Mouse (Mus musculus) heart, embryonic 15.5 days (tissue): Measurements from ENCODE around the gene Dtd1. TPM values are rescaled to one million over a fixed set of nuclear protein-coding genes. Genes with fewer than 3 reads are reported as not detected.

Experiments
- ATAC-seq: fragments of 200-750 bp; cut with Nextera tagmentation; replicated peaks from 2 replicates; pipeline ENCODE4 v1.8.0; 2017; ENCODE audit warnings: low read depth, moderate TSS enrichment; ENCODE audit not compliant: insufficient number of reproducible peaks, insufficient read depth, low FRiP score
- H3K27ac ChIP-seq: fragments of 300-500 bp; sonication (generic); 2 replicates; pipeline ENCODE4 v1.5.1; 2015; ENCODE audit warnings: mild to moderate bottlenecking, inconsistent platforms
- H3K27me3 ChIP-seq: fragments of 300-500 bp; sonication (generic); 2 replicates; pipeline ENCODE4 v1.6.1; 2015; ENCODE audit warnings: inconsistent platforms
- H3K36me3 ChIP-seq: fragments of 300-500 bp; sonication (generic); 2 replicates; pipeline ENCODE4 v1.6.1; 2015; ENCODE audit warnings: mild to moderate bottlenecking, inconsistent platforms
- H3K4me1 ChIP-seq: fragments of 300-500 bp; sonication (generic); replicated peaks from 2 replicates; pipeline ENCODE4 v1.6.1; 2015; ENCODE audit warnings: inconsistent platforms
- H3K4me2 ChIP-seq: fragments of 300-500 bp; sonication (generic); 2 replicates; pipeline ENCODE4 v1.6.1; 2015; ENCODE audit warnings: inconsistent platforms, mild to moderate bottlenecking, moderate library complexity
- H3K4me3 ChIP-seq: fragments of 300-500 bp; sonication (generic); 2 replicates; pipeline ENCODE4 v1.5.1; 2015; ENCODE audit warnings: mild to moderate bottlenecking, inconsistent platforms
- H3K9ac ChIP-seq: fragments of 300-500 bp; sonication (generic); 2 replicates; pipeline ENCODE4 v1.6.1; 2015; ENCODE audit warnings: mild to moderate bottlenecking, inconsistent platforms
- H3K9me3 ChIP-seq: fragments of 300-500 bp; sonication (generic); replicated peaks from 2 replicates; pipeline ENCODE4 v1.6.1; 2016; ENCODE audit warnings: inconsistent platforms
- WGBS: fragments of 180-500 bp; shearing (Covaris S2); methylation state at CpG from one replicate; pipeline ENCODE4 v1.1.7; 2015; ENCODE audit warnings: mixed read lengths; 5-methylcytosine and 5-hydroxymethylcytosine counted together
- polyA plus RNA-seq: library from polyadenylated mRNA; unstranded; fragments of >200 nt; fragmentation: Nextera tagmentation; extraction: Ambion mirVana; gene quantifications from 2 replicates; pipeline ENCODE4 v1.2.1, GENCODE M21; 2015

Gene Dtd1
- polyA plus RNA-seq, 1 experiment from 2014 or later = 26.7 TPM

DNA sequence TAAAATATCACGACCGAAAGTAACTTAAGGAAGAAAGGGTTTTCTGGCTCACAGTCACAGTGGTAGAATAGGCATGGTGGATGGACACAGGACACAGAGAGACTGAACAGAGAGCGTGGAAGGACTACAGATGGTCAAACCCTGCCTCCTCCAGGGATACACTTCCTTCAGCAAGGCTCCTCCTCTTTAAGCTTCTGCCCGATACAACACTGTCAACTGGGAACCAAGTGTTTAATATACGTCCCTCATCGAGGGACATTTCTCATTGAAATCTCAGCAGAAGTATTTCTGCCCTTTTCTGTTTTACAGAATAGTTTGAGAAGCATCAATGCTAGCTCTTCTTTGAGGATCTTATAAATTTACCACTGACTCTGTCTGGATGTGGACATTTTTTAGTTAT, 14.3 kb downstream of the Dtd1 start:
- Histone ChIP-seq H3K27ac (no peak overlapping the region), H3K4me3 (no peak overlapping the region), H3K4me2 (no peak overlapping the region), H3K9ac (no peak overlapping the region), H3K4me1 (no peaks in the 10 kb centered on the region), H3K27me3 (no peaks in the 10 kb centered on the region), H3K36me3 (no peaks in the 10 kb centered on the region), H3K9me3 (no peaks in the 10 kb centered on the region)
- 84% methylated on average over 6 of the region's 6 CpGs for WGBS
- no peak for ATAC-seq

DNA sequence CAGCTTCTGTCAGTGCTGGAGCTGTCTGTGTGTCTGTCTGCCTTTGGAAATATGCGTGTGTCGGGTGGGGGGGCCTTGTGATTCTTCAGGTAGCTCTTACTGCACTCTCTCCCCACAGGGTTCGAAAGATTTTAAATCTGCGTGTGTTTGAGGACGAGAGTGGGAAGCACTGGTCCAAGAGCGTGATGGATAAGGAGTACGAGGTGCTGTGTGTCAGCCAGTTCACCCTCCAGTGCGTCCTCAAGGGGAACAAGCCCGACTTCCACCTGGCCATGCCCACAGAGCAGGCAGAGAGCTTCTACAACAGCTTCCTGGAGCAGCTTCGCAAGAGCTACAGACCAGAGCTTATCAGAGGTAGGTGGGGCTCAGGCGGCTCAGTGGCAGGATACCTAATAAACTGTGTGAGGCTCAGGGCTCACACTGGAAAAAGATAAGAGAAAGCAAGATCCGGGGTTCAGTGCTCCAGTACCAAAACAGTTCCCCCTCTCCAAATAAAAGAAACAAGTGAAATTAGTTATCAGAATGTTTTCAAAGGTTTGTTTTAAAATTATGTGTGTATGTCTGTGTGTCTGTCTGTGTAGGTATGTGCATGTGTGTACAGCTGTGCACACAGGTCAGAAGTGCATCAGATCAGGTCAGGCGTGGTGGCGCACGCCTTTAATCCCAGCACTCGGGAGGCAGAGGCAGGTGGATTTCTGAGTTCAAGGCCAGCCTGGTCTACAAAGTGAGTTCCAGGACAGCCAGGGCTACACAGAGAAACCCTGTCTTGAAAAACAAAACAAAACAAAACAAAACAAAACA, 17.6 kb downstream of the Dtd1 start:
- no peak for ATAC-seq
- H3K36me3 ChIP-seq = no peaks in the 10 kb centered on the region
- WGBS = 58% methylated on average over 16 of the region's 16 CpGs

DNA sequence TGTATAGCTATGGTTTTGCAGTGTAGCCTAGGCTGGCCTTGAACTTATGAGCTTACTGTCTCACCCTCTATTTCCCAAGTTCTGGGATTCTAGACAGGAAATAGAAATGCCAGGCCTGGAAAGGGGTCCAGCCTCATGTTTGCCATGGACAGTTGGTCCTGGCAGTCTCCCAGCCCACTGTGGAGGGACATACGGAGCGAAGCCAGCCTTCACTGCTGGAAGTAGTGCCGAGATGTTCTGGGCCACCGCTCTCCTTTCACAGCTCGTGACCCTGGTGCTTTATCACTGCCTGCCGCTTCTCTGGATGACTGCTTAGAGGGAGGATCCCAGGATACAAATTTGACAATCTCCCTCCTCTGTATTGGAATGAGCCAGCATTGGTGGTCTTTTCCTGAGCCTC, 21.8 kb downstream of the Dtd1 start:
- WGBS = 80% methylated on average over 6 of the region's 6 CpGs
- H3K4me2 ChIP-seq = no peak overlapping the region
- H3K9me3 ChIP-seq = no peaks in the 10 kb centered on the region
- no peaks in the 10 kb centered on the region for H3K36me3 ChIP-seq
- no peak overlapping the region for H3K9ac ChIP-seq
- H3K27me3 ChIP-seq = no peaks in the 10 kb centered on the region
- H3K4me1 ChIP-seq = no peaks in the 10 kb centered on the region
- no peak overlapping the region for H3K4me3 ChIP-seq
- H3K27ac ChIP-seq = no peak overlapping the region
- ATAC-seq = no peak

More for the DNA sequence above, 17.6 kb downstream of the Dtd1 start:
- no peaks in the 10 kb centered on the region for H3K4me1 ChIP-seq
- no peaks in the 10 kb centered on the region for H3K27me3 ChIP-seq
- no peak overlapping the region for H3K4me2 ChIP-seq
- no peak overlapping the region for H3K9ac ChIP-seq
- H3K9me3 ChIP-seq = no peaks in the 10 kb centered on the region
- no peak overlapping the region for H3K4me3 ChIP-seq
- H3K27ac ChIP-seq = no peak overlapping the region

DNA sequence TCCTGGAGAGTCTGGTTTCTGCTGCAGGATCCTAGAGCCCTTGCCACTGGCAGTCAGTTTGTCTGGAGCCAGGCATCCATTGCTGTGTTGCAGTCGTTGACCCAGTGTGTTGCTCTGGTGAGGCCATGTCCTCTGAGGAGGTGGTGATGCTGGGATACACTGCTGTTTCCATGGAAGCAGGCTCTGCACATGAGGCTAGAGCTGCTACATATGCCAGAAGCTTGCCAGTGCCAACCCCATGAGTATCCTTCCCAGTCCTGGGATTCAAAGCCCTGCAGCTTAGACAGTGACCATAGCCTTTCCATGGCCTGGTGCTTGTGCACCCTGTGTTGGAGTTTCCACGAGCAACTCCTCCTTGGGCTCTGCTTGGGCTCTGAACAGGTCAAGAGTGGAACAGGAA, 33.9 kb downstream of the Dtd1 start:
- Histone ChIP-seq H3K9me3 (no peaks in the 10 kb centered on the region), H3K36me3 (no peaks in the 10 kb centered on the region), H3K4me1 (no peaks in the 10 kb centered on the region), H3K27ac (no peak overlapping the region), H3K9ac (no peak overlapping the region), H3K4me2 (no peak overlapping the region), H3K4me3 (no peak overlapping the region), H3K27me3 (no peaks in the 10 kb centered on the region)
- 73% methylated on average over 2 of the region's 2 CpGs for WGBS
- ATAC-seq = no peak

DNA sequence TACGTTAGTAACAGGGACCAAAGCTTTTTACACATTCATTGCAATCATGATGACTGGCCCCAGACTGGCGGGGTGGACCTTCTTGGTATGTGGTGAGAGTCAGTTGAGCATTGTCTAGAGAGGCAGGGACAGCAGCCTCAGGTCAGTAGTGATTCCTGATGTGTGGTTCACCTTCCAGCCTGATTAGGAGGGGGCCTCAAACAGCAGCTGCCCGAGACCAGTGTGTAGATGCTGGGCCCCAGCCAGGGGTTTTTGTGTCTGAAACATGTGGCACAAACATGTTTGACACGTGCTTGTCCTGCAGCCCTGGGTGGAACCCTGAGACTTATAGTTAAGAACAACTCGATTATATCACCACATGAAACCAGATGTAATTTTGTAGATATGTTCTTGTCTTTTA, 34.5 kb downstream of the Dtd1 start:
- WGBS = 66% methylated on average over 5 of the region's 5 CpGs
- Histone ChIP-seq H3K27me3 (no peaks in the 10 kb centered on the region), H3K9ac (no peak overlapping the region), H3K4me1 (0 out of 2 replicates have a peak, but pooled peaks cover 2% of the 10 kb centered on the region), H3K4me2 (no peak overlapping the region), H3K27ac (no peak overlapping the region), H3K9me3 (no peaks in the 10 kb centered on the region), H3K36me3 (no peaks in the 10 kb centered on the region), H3K4me3 (no peak overlapping the region)
- no peak for ATAC-seq

DNA sequence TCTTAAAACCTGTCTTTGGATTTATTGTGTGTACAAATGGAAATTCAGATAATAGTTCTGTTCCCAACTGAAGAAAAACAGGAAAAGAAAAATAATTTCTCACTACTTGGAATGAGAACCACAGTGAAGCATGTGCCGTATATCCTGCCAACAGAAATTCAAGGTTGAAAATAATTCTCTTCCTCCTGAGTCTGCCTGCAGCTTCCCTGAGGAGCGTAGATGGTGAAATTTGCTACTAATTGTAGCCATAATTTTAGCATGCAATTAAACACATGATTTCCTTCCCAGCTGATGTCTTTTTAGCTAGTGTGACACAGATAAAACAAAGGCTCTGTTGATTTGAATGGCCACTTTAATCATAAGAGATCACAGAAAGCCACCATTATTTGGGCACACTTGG, 35.0 kb downstream of the Dtd1 start:
- Histone ChIP-seq H3K4me2 (no peak overlapping the region), H3K36me3 (no peaks in the 10 kb centered on the region), H3K27me3 (no peaks in the 10 kb centered on the region), H3K4me1 (0 out of 2 replicates have a peak, but pooled peaks cover 2% of the 10 kb centered on the region), H3K9ac (no peak overlapping the region), H3K27ac (no peak overlapping the region), H3K4me3 (no peak overlapping the region), H3K9me3 (no peaks in the 10 kb centered on the region)
- WGBS = 79% methylated on average over 2 of the region's 2 CpGs
- ATAC-seq = no peak

DNA sequence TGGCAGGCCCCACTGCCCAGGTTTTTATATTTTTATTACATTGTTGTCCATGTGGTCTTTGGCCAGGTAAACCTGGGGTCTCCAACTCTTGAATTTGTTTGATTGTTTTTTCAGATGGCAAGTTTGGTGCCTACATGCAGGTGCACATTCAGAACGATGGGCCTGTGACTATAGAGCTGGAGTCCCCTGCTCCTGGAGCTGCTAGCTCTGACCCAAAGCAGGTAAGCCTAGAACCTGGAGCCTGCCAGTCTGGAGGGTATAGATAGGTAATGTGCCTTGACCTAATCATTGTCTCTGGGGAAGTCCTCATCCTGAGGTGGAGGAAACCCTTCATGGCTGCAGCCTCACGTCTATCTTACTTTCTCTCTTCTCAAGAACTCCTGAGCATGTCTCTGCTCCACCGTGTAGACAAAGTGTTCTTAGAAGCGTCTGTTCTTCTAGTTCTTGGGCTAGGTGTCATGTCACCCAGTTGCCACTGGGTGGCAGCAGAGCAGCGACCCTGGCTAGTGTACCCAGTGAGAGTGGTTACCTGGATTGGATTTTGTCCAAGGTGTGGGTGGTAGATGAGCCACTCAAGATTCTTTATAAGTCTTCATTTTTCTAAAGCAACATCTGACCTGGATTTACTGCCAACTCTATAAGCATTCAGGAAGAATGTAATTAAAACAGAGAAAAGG, 36.1 kb downstream of the Dtd1 start:
- no peak overlapping the region for H3K9ac ChIP-seq
- no peaks in the 10 kb centered on the region for H3K9me3 ChIP-seq
- no peak overlapping the region for H3K4me2 ChIP-seq
- ATAC-seq = no peak
- no peak overlapping the region for H3K4me3 ChIP-seq
- H3K27ac ChIP-seq = no peak overlapping the region
- no peaks in the 10 kb centered on the region for H3K36me3 ChIP-seq
- WGBS = 18% methylated on average over 5 of the region's 5 CpGs
- H3K27me3 ChIP-seq = no peaks in the 10 kb centered on the region
- H3K4me1 ChIP-seq = 0 out of 2 replicates have a peak, but pooled peaks cover 2% of the 10 kb centered on the region

DNA sequence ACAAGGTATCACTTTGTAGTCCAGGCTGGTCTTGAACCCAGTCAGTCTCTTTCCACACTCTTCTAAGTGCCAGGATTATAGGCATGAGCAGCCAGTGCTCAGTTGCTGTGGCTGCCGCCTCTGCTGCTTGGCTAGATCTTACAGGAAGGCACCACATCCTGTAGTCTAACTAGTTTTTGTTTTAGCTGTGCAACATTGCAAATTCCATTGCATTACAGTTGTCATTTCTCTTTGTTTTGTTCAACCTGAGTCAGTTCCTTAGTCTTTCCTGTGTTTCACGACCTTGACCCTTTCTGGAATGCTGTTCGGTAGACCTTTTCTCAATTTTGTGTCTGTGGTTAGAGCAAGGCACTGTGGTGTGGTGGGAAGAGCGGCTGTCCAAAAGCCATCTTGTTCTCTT, 37.5 kb downstream of the Dtd1 start:
- Histone ChIP-seq H3K9me3 (no peaks in the 10 kb centered on the region), H3K4me2 (no peak overlapping the region), H3K4me3 (no peak overlapping the region), H3K27ac (no peak overlapping the region), H3K4me1 (0 out of 2 replicates have a peak, but pooled peaks cover 2% of the 10 kb centered on the region), H3K27me3 (no peaks in the 10 kb centered on the region), H3K36me3 (no peaks in the 10 kb centered on the region), H3K9ac (no peak overlapping the region)
- WGBS = 75% methylated on average over 4 of the region's 4 CpGs
- ATAC-seq = no peak

DNA sequence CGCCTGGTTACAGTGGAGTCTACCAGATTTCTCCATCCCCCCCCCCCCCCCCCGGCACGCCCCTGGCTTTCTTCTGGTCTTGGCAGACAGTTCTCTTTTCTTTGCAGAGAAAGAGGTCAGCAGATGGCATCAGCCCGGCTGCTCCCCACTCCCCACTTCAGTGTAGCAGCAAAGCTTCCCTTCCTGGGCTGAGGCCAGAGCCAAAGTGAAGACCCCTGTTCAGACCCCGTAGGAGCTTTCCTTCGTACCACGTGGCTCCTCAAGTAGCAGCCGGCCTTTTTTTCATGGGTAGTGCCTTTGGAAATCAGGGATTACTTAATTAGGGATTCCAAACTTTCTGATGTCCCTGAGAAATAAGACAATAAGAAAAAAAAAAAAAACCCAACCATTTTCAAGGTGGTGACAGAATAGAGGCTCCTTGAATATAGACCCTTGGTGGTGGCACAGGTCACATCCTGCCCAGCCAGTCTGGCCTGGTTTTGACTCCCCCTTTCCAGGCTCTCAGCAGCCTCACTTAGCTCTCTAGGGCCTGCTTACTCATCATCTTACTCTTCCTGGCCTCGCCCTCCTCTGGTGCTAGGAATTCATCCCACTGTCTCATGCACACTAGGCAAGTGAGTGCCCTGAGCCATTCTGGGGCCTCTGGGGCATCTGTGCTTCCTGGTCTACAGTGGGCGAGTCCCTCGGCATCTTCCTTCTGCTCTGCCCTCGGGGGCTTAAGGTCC, 38.1 kb downstream of the Dtd1 start:
- Histone ChIP-seq H3K4me3 (no peak overlapping the region), H3K4me1 (0 out of 2 replicates have a peak, but pooled peaks cover 2% of the 10 kb centered on the region), H3K27ac (no peak overlapping the region), H3K4me2 (no peak overlapping the region), H3K27me3 (no peaks in the 10 kb centered on the region), H3K36me3 (no peaks in the 10 kb centered on the region), H3K9ac (no peak overlapping the region), H3K9me3 (no peaks in the 10 kb centered on the region)
- 79% methylated on average over 12 of the region's 12 CpGs for WGBS
- ATAC-seq = no peak

DNA sequence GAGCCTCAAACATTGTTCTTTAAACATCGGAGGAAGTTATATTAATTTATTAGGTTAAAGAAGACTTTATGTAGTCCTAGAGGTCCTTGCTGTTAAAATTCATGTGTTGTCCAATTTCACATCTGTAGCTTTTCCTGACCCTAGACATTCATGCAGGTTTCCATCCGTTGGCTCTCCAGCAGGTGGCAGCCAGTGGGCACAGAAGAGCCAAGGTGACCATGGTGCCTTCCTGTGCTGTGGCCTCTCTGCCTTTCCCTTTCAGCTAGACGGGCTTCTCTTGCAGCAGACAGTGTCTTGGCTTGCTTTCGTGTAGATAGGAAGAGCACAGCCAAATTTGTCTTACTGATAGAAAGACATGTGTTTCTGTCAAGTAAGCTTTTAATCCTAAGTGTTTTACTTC, 39.0 kb downstream of the Dtd1 start:
- H3K4me3 ChIP-seq = no peak overlapping the region
- no peaks in the 10 kb centered on the region for H3K9me3 ChIP-seq
- no peaks in the 10 kb centered on the region for H3K27me3 ChIP-seq
- WGBS = 42% methylated on average over 4 of the region's 4 CpGs
- H3K36me3 ChIP-seq = no peaks in the 10 kb centered on the region
- no peak overlapping the region for H3K27ac ChIP-seq
- no peak overlapping the region for H3K4me2 ChIP-seq
- 0 out of 2 replicates have a peak, but pooled peaks cover 2% of the 10 kb centered on the region for H3K4me1 ChIP-seq
- ATAC-seq = no peak
- no peak overlapping the region for H3K9ac ChIP-seq

DNA sequence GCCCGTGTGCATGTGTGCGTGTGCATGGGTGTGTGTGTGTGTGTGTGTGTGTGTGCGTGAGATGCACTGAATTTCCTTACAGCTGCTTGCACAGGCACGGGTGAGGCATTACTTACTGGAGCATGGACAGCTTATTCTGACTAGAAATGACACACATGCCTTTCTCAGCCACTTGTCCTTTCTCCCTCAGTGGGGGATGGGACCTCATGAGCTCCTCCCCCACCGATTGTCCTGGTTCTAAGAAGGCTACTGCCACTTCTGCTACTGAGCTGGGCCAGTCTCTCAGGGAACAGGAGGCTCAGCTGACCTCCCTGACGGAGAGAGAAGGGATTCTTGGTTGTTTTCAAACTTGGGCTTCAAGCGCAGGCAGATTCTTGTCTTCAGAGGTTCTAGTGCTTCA, 40.4 kb downstream of the Dtd1 start:
- H3K9me3 ChIP-seq = no peaks in the 10 kb centered on the region
- H3K4me1 ChIP-seq = 0 out of 2 replicates have a peak, but pooled peaks cover 2% of the 10 kb centered on the region
- no peak overlapping the region for H3K27ac ChIP-seq
- 70% methylated on average over 7 of the region's 7 CpGs for WGBS
- H3K36me3 ChIP-seq = no peaks in the 10 kb centered on the region
- H3K9ac ChIP-seq = no peak overlapping the region
- H3K4me3 ChIP-seq = no peak overlapping the region
- no peak overlapping the region for H3K4me2 ChIP-seq
- no peak for ATAC-seq
- H3K27me3 ChIP-seq = no peaks in the 10 kb centered on the region
